Mouse (Mus musculus) small intestine, adult 2 months (tissue): ENCODE data around the gene Insr.

Source experiments
- CTCF ChIP-seq: fragments of 200-500 bp; IDR thresholded peaks from 2 replicates; pipeline ENCODE4 v1.5.1; 2012; ENCODE audit warnings: low read depth, mild to moderate bottlenecking, control low read depth, inconsistent platforms, low read length, moderate library complexity, mixed read lengths; ENCODE audit not compliant: insufficient replicate concordance, insufficient read length; ENCODE audit errors: extremely low read depth
- POLR2A ChIP-seq: fragments of 200-500 bp; IDR thresholded peaks from 2 replicates; pipeline ENCODE4 v1.6.1; 2012; ENCODE audit warnings: low read depth, mild to moderate bottlenecking, control low read depth, inconsistent platforms, low read length, moderate library complexity

DNA sequence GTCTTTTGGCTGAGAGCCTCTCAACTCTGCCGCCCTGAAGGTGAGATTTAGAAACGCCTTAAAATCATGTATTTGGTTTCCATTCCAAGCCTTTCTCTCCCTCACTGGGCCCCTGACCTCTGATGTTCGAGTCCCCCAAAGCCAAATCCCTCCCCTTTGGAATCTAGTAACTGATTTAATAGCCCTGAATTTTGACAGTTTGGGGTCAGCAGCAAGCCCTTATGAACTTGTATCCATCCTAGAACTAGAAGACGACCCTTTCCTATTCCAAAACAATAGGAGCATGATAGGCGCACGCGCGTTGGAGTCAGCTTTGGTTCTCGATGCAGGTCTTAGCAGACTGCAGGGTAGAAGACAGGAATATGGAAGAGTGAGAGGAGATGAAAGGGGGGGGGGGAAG is 58.9 kb downstream of the Insr start:
- TF ChIP-seq CTCF (no peak), POLR2A (no peak)
